Mouse (Mus musculus): ENCODE data around the gene Prkch.

DNA sequence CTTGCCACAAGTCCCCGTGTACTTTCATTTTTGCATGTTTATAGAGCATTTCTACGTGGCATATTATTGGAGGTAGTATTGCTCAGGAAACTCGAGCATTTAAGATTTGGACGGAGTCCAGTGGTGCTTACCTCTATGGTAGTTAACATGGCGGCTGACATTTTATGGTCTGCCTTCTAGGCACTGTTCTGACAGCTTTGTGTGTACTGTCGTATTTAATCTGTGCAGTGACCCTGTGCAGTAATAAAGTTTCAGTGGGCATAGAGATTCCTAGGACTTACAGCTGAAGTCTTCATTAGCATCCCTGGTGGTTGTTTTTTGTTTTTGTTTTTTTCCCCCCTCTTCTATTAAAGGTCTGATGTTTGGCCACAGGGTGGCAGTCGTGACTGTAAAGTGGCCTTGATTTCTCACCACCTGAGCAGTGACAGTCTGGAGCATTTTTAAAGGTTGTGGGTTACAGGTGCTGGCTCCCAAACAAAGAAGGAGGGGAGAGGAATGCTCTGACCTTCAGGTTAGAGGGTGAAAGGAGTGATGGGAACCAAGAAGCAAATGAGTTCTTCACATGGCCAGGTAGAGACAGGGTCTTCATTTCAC is 120.6 kb downstream of the Prkch start:
- TF ChIP-seq CTCF (IDR thresholded peaks at IDR 0.05; ENCODE audit: low read depth) (peak; percentile 54), EP300 (IDR thresholded peaks at IDR 0.05; ENCODE audit: low read depth) (no peak)
